Mouse (Mus musculus): ENCODE results near the gene Blm. TPM values are rescaled to one million over a fixed set of nuclear protein-coding genes. Genes with fewer than 3 reads are reported as not detected.

Blm gene
- polyA plus RNA-seq, 1 experiment from 2014 or later: 17.4 TPM

DNA sequence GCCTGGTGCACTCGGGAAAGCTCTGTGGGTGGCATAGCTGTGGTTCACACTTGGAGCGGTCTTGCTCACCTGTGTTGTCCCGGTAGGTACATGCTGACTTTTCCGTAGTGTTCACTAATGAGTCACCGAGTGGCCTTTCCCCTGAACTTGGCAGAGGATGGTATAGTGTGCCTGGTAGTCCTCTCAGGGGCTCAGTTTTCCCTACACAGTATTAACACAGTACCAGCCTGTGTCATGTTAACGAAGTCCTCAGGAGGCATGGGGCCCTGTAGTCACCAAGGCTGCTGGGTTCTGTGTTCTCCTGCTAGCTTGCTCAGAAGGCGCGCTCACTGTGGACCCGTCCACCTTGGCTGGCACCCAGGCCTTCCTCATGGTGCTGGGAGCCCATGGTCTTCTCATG is 124.5 kb downstream of the Blm start:
- 90% methylated on average over 9 of the region's 9 CpGs for WGBS
- Histone ChIP-seq H3K36me3 (no peaks in the 10 kb centered on the region), H3K27ac (no peak overlapping the region), H3K4me3 (replicated peaks) (no peak overlapping the region), H3K4me1 (replicated peaks) (0 out of 2 replicates have a peak, but pooled peaks cover 3% of the 10 kb centered on the region), H3K4me2 (replicated peaks) (no peak overlapping the region), H3K9me3 (no peaks in the 10 kb centered on the region), H3K9ac (no peak overlapping the region), H3K27me3 (replicated peaks) (no peaks in the 10 kb centered on the region)
- ATAC-seq: no peak

- Histone ChIP-seq H3K9ac (no peak overlapping the region), H3K9me3 (no peaks in the 10 kb centered on the region), H3K27me3 (replicated peaks) (no peaks in the 10 kb centered on the region), H3K4me2 (replicated peaks) (no peak overlapping the region), H3K36me3 (no peaks in the 10 kb centered on the region), H3K27ac (no peak overlapping the region), H3K4me3 (replicated peaks) (no peak overlapping the region), H3K4me1 (replicated peaks) (0 out of 2 replicates have a peak, but pooled peaks cover 6% of the 10 kb centered on the region)
- WGBS: 63% methylated on average over 9 of the region's 9 CpGs
- ATAC-seq: 0 out of 2 replicates have a peak, but pooled peaks have one; percentile 32
Observed at GRCm38 (mm10) chr7:80407712-80408111, 127.2 kb downstream of the Blm start.

DNA sequence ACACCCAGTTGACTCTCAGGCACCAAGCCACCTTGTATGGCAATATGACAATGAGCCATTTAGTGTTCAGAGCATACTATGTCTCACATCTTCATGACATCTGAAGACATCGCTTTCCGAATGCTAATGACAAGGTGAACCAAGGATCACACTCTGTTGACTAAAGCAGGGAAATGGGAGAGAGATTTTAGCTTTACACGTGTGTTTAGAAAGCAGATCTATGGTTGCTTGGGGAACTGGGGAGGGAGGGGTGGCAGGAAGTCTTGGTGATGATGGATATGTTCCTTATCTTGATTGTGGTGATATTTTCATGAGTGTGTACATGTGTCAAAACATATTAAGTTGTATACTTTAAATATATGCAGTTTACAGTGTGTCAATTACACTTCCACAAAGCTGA is 128.7 kb downstream of the Blm start:
- 80% methylated on average over 3 of the region's 3 CpGs for WGBS
- Histone ChIP-seq H3K36me3 (no peaks in the 10 kb centered on the region), H3K4me3 (replicated peaks) (no peak overlapping the region), H3K4me1 (replicated peaks) (peaks cover 12% of the 10 kb centered on the region), H3K9ac (no peak overlapping the region), H3K4me2 (replicated peaks) (no peak overlapping the region), H3K27me3 (replicated peaks) (no peaks in the 10 kb centered on the region), H3K9me3 (no peaks in the 10 kb centered on the region), H3K27ac (no peak overlapping the region)
- ATAC-seq: no peak

GRCm38 (mm10) chr7:80405188-80405695 is 129.7 kb downstream of the Blm start, which contains the start of gene Furin:
Furin (minus strand) TSS chr7:80405436.
- WGBS: 76% methylated on average over 9 of the region's 9 CpGs
- Histone ChIP-seq H3K36me3 (no peaks in the 10 kb centered on the region), H3K4me3 (replicated peaks) (no peak within 1 kb of the TSS), H3K27ac (no peak within 1 kb of the TSS), H3K4me1 (replicated peaks) (peaks cover 22% of the 10 kb centered on the region), H3K27me3 (replicated peaks) (no peaks in the 10 kb centered on the region), H3K4me2 (replicated peaks) (no peak within 1 kb of the TSS), H3K9ac (no peak within 1 kb of the TSS), H3K9me3 (no peaks in the 10 kb centered on the region)
- ATAC-seq: no peak

Other genes starting within 250 kb of the Blm start
- gene Prc1, start 240.7 kb downstream of the Blm start, polyA plus RNA-seq (2015; fragmentation: Nextera tagmentation; extraction: Ambion mirVana): 118 and 121 TPM in 2 replicates
- 9.3 and 10.7 TPM in 2 replicates for gene Rccd1, start 210.7 kb downstream of the Blm start, polyA plus RNA-seq (2015; fragmentation: Nextera tagmentation; extraction: Ambion mirVana)
- gene Unc45a, start 194.1 kb downstream of the Blm start, polyA plus RNA-seq (2015; fragmentation: Nextera tagmentation; extraction: Ambion mirVana): 37.0 and 37.6 TPM in 2 replicates
- gene Hddc3, start 192.0 kb downstream of the Blm start, polyA plus RNA-seq (2015; fragmentation: Nextera tagmentation; extraction: Ambion mirVana): 14.7 and 15.4 TPM in 2 replicates
- 13.1 and 14.7 TPM in 2 replicates for gene Man2a2, start 163.7 kb downstream of the Blm start, polyA plus RNA-seq (2015; fragmentation: Nextera tagmentation; extraction: Ambion mirVana)
- gene Fes, start 147.2 kb downstream of the Blm start, polyA plus RNA-seq (2015; fragmentation: Nextera tagmentation; extraction: Ambion mirVana): 11.2 and 11.5 TPM in 2 replicates
- 9.3 and 10.7 TPM in 2 replicates for gene Furin, start 129.7 kb downstream of the Blm start, polyA plus RNA-seq (2015; fragmentation: Nextera tagmentation; extraction: Ambion mirVana)
- gene Crtc3, start 153.8 kb upstream of the Blm start, polyA plus RNA-seq (2015; fragmentation: Nextera tagmentation; extraction: Ambion mirVana): 15.5 and 15.8 TPM in 2 replicates

All from intestine, embryonic 15.5 days (tissue).